Mouse (Mus musculus) limb, embryonic 14.5 days (tissue): ENCODE measurements around the gene Vgll1. TPM values are rescaled to one million over a fixed set of nuclear protein-coding genes. Genes with fewer than 3 reads are reported as not detected.

Experiments used
- ATAC-seq: fragments of 200-750 bp; cut with Nextera tagmentation; 2 replicates; pipeline ENCODE4 v1.8.0; 2017; ENCODE audit warnings: low read depth, moderate number of reproducible peaks, moderate TSS enrichment; ENCODE audit not compliant: low FRiP score
- DNase-seq: peaks from one replicate; pipeline ENCODE4 v3.0.0-alpha.2; 2015; ENCODE audit warnings: low spot score
- H3K27ac ChIP-seq: fragments of 300-500 bp; sonication (generic); replicated peaks from 2 replicates; pipeline ENCODE4 v1.5.1; 2014; ENCODE audit warnings: low read depth, mild to moderate bottlenecking, low read length, moderate library complexity, mixed read lengths
- H3K27me3 ChIP-seq: fragments of 300-500 bp; sonication (generic); 2 replicates; pipeline ENCODE4 v1.6.1; 2014; ENCODE audit warnings: low read length, mixed read lengths; ENCODE audit not compliant: control insufficient read depth, insufficient read depth
- H3K36me3 ChIP-seq: fragments of 300-500 bp; sonication (generic); 2 replicates; pipeline ENCODE4 v1.6.1; 2014; ENCODE audit warnings: mild to moderate bottlenecking, low read length, moderate library complexity, mixed read lengths; ENCODE audit not compliant: control insufficient read depth, insufficient read depth
- H3K4me1 ChIP-seq: fragments of 300-500 bp; sonication (generic); 2 replicates; pipeline ENCODE4 v1.6.1; 2014; ENCODE audit warnings: antibody characterized with exemption, low read length, mixed read lengths; ENCODE audit not compliant: control insufficient read depth, insufficient read depth
- H3K4me2 ChIP-seq: fragments of 300-500 bp; sonication (generic); replicated peaks from 2 replicates; pipeline ENCODE4 v1.6.1; 2014; ENCODE audit warnings: low read depth, mild to moderate bottlenecking, low read length, moderate library complexity; ENCODE audit not compliant: severe bottlenecking
- H3K4me3 ChIP-seq: fragments of 300-500 bp; sonication (generic); replicated peaks from 2 replicates; pipeline ENCODE4 v1.5.1; 2014; ENCODE audit warnings: low read length
- H3K9ac ChIP-seq: fragments of 300-500 bp; sonication (generic); 2 replicates; pipeline ENCODE4 v1.6.1; 2014; ENCODE audit warnings: mild to moderate bottlenecking, low read depth, low read length, moderate library complexity; ENCODE audit not compliant: severe bottlenecking
- H3K9me3 ChIP-seq: fragments of 300-500 bp; sonication (generic); 2 replicates; pipeline ENCODE4 v1.6.1; 2016; ENCODE audit warnings: low read length; ENCODE audit not compliant: control insufficient read depth
- POLR2A ChIP-seq: fragments of 200-500 bp; IDR thresholded peaks from 2 replicates; pipeline ENCODE4 v1.8.0; 2012; ENCODE audit warnings: inconsistent platforms, mild to moderate bottlenecking, moderate library complexity, borderline replicate concordance; ENCODE audit not compliant: insufficient read depth, insufficient read length; ENCODE audit errors: extremely low read depth
- WGBS: fragments of 180-500 bp; shearing (Covaris S2); extraction: QIAGEN DNeasy Blood & Tissue Kit; methylation state at CpG from one replicate; pipeline ENCODE4 v1.1.7; 2014; 5-methylcytosine and 5-hydroxymethylcytosine counted together
- polyA plus RNA-seq, 2 experiments: library from polyadenylated mRNA; depleted of rRNA in 1 of 2; stranded (reverse) in 1 of 2; unstranded in 1 of 2; fragments of >200 nt; fragmentation: Nextera tagmentation in 1 of 2; extraction: Ambion mirVana in 1 of 2; gene quantifications; 2 replicates each; pipeline versions ENCODE4 v1.2.1 to v1.2.3; 2012 to 2014

Vgll1 gene
- polyA plus RNA-seq, 2 experiments = 0.16 to 0.63 TPM

- 28% methylated on average over 1 of the region's 1 CpGs for WGBS
- Histone ChIP-seq H3K36me3 (no peaks in the 10 kb centered on the region), H3K4me2 (no peak overlapping the region), H3K4me1 (no peaks in the 10 kb centered on the region), H3K27me3 (no peaks in the 10 kb centered on the region), H3K9me3 (no peaks in the 10 kb centered on the region), H3K9ac (no peak overlapping the region), H3K27ac (no peak overlapping the region), H3K4me3 (no peak overlapping the region)
- no peak for ATAC-seq
- no peak for TF ChIP-seq POLR2A
- DNase-seq = no peak
Measured at GRCm38 (mm10) chrX:57130633-57131032, 42.7 kb downstream of the Vgll1 start.

- ATAC-seq (no peak), DNase-seq (no peak)
- Histone ChIP-seq H3K27me3 (no peaks in the 10 kb centered on the region), H3K4me2 (no peak overlapping the region), H3K36me3 (no peaks in the 10 kb centered on the region), H3K9me3 (no peaks in the 10 kb centered on the region), H3K4me1 (no peaks in the 10 kb centered on the region), H3K4me3 (no peak overlapping the region), H3K27ac (no peak overlapping the region), H3K9ac (no peak overlapping the region)
- no peak for TF ChIP-seq POLR2A
Measured at GRCm38 (mm10) chrX:57137627-57138026, 49.7 kb downstream of the Vgll1 start.

- Histone ChIP-seq H3K4me1 (no peaks in the 10 kb centered on the region), H3K4me2 (no peak overlapping the region), H3K4me3 (no peak overlapping the region), H3K9ac (no peak overlapping the region), H3K27ac (no peak overlapping the region), H3K36me3 (no peaks in the 10 kb centered on the region), H3K27me3 (no peaks in the 10 kb centered on the region), H3K9me3 (no peaks in the 10 kb centered on the region)
- TF ChIP-seq POLR2A = no peak
- no peak for ATAC-seq
- no peak for DNase-seq
- WGBS = 57% methylated on average over 1 of the region's 1 CpGs
Measured at GRCm38 (mm10) chrX:57153520-57153919, 65.6 kb downstream of the Vgll1 start.

Other genes starting within 250 kb of the Vgll1 start
- gene Adgrg4, start 217.9 kb upstream of the Vgll1 start, polyA plus RNA-seq (2012; rRNA removed) = 0.03 TPM in 1 of 2 replicates, not detected in the other
- gene Adgrg4, start 217.9 kb upstream of the Vgll1 start, polyA plus RNA-seq (2014; fragmentation: Nextera tagmentation; extraction: Ambion mirVana) = not detected in 2 replicates
- not detected in 2 replicates for gene Brs3, start 45.0 kb upstream of the Vgll1 start, polyA plus RNA-seq (2012; rRNA removed)
- not detected in 2 replicates for gene Brs3, start 45.0 kb upstream of the Vgll1 start, polyA plus RNA-seq (2014; fragmentation: Nextera tagmentation; extraction: Ambion mirVana)
- 30.5 and 40.4 TPM in 2 replicates for gene Htatsf1, start 34.5 kb upstream of the Vgll1 start, polyA plus RNA-seq (2012; rRNA removed)
- 73.5 and 79.9 TPM in 2 replicates for gene Htatsf1, start 34.5 kb upstream of the Vgll1 start, polyA plus RNA-seq (2014; fragmentation: Nextera tagmentation; extraction: Ambion mirVana)
- not detected in 2 replicates for gene Cd40lg, start 124.0 kb downstream of the Vgll1 start, polyA plus RNA-seq (2012; rRNA removed)
- not detected in 2 replicates for gene Cd40lg, start 124.0 kb downstream of the Vgll1 start, polyA plus RNA-seq (2014; fragmentation: Nextera tagmentation; extraction: Ambion mirVana)